Mouse (Mus musculus): ENCODE measurements around the gene Tiam1.

The Tiam1 gene

DNA sequence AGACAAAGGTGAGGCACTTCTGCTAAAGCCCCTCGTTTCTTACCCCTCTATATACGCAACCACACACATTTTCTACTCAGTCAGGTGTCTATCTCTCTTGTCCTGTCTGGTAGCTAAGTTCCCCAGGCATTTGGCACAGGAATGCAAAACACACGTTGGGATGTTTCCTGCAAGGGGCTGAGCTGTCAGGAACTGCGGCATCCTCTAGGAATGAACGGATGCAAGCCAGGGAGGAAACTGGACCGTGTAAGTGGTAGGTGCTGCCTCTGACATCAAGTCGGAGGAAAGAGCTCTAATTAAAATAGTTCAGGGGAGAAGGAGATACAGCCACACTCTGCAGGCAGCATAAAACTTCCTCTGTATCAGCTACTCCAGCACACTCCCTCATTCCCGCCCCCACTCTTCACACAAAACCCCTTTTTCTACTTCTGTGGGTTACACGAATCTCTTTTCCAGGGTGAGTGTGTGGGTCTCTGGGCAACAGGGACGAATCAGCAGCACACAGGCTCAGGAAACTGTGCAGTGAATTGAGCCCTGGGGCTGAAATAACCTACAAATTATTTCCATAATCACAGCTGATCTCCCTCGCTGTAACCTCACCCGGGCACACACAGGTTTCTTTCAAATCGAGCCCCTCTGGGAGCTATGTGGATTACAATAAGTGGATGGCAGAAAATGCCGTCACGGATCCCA lies 269.4 kb downstream of the Tiam1 start:
- no peak for DNase-seq

- no peak for DNase-seq
These were observed 271.3 kb downstream of the Tiam1 start for GRCm38 (mm10) chr16:89872011-89872942.

DNA sequence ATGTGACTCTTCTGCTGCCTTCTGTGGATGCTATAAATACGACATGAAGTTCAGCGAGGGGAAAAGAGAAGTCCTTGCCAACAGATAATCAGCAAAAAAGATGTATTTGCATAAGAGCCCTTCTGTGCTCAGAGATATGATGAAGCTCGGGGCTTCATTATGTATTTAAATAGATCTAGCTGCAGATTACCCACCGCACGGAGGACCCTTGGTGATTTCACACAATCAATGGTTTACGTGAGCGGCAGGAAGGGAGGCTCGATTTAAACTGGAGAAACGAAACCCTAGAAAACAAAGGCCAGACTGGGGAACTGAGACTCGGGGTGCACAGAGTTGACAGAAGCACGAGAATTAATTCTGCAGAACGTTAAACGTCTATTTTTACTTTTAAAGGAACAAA lies 272.2 kb downstream of the Tiam1 start:
- no peak for DNase-seq

GRCm38 (mm10) chr16:89870059-89870458 lies 273.5 kb downstream of the Tiam1 start:
- DNase-seq, result no peak

DNA sequence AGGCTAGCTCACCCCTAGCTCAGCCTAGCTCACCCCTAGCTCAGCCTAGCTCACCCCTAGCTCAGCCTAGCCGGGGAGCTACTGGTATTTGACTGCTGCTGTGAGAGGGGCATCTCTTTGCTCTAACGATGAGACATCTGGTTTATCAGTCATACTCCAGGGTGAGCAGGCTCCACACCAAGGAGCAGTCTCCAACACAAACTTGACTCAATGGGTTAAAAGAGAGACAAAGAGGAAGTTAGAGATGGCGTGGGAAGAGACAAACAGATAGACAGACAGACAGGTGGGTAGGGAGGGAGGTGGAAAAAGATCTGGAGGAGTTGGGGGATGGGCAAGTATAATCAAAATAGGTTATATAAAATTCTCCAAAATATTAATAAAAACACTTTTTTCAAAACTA lies 275.1 kb downstream of the Tiam1 start:
- DNase-seq, result no peak

DNA sequence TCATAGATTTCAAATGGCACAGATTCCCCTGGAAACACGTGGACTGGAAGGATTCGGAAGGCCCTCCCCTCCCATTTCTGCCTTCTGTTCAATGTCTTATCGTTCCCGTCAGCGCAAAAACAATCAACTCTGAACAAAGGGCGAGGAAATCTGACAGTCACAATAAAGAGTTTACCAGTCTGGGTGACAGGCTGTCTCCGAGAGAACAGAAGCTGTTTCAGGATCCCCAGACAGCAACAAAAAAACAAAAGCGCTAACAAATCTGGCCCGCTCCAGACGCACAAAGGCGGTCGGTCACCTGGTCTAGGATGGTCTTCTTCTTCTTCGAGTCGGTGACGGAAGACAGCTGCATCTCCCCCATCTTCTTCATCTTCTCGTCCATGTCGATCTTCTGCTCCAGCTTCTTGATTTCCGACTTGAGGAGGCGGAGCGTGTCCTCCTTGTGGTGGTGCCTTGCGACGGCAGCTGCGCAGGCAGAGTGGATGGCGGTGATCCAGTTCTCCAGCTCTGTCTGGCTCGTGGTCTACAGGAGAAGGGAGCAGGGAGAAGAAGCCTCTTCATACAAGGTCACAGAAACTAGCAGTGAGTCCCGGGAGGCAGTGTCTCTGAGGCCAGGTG lies 276.2 kb downstream of the Tiam1 start:
- DNase-seq, result no peak

GRCm38 (mm10) chr16:89865136-89865535 lies 278.4 kb downstream of the Tiam1 start:
- peak; percentile 54 to 64 for DNase-seq

- no peak for DNase-seq
These were observed 278.9 kb downstream of the Tiam1 start for GRCm38 (mm10) chr16:89864710-89865109.

DNA sequence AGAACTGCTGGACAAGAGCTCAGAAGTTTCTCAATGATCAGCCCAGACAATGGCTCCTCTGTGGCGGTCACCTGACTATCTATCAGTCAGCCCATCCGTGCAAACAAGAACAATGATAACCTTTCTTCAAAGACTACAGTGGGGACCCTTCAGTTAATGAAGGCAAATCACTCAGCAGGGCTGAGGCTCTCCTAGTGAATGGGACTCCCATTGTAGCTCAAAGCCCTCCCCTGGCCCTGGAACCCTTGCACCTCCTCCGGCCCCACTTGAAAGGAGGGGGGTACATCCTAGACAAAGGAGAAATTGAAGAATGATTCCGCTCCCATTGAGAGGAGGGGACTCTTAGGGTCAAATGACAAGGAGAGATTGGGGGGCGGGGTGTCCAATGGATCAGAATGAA lies 280.3 kb downstream of the Tiam1 start:
- no peak for DNase-seq

- no peak for DNase-seq
These were observed 282.0 kb downstream of the Tiam1 start for GRCm38 (mm10) chr16:89861531-89861930.

DNA sequence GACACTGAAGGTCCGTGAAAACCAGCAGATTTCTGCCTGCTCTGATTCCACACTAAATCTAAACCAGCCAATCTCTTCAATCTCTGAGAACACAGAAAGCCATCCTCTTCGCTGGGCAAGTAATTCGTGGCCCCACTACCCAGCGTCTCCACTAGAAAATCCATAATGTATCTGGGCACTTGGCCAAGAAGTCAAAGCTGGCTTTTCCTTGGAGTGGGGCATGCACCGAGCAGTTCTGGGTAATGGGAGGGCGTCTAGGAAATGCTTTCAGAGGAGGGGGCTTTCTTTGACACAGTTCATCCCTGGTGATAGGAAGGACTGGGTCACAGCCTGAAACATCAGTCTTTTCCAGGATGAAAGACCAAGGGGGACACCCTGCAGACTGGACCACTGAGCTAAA lies 282.9 kb downstream of the Tiam1 start:
- DNase-seq, result no peak

DNA sequence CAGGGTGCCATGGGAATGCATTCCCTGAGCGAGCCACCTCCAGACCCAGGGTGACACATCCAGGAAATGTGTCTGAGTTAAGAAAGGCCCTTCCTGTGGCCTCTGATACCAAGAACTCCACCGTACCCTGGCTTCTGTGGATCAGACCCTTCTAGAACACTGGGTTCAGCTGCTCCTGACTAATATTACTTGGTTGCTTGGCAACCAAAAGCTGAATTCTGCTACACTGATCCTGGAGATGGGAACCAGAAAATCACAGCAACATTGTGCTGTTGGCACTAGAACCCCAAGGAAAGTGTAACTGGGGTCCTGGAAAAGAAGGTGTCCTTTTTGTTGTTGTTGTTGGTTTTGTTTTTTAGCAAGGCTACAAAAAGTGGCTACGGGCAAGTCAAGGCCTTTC lies 285.9 kb downstream of the Tiam1 start:
- no peak for DNase-seq

DNA sequence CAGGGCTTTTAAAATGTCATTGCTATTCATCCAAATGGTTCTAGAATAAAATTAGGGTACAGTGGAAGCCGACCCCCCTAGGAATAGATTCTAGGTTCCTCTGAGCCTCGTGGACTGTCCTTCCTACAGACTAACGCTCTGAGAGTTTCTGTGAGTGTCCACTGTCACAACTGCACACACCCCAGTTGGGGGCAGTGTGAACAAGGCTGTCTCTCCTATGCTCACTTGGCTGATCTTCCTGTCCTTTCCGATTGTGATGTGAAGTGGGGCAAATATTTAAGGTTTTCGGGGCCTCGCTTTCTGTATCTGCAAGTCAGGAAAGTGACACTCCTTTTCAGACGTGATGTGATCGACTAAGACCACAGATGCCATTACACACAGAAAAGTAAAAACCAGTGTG lies 288.8 kb downstream of the Tiam1 start:
- DNase-seq, result no peak

GRCm38 (mm10) chr16:89851333-89851732 lies 292.2 kb downstream of the Tiam1 start:
- DNase-seq, result no peak

GRCm38 (mm10) chr16:89848651-89849597 lies 294.6 kb downstream of the Tiam1 start:
- no peak for DNase-seq

- no peak for DNase-seq
These were observed 295.4 kb downstream of the Tiam1 start for GRCm38 (mm10) chr16:89848179-89848578.

GRCm38 (mm10) chr16:89845461-89845860 lies 298.1 kb downstream of the Tiam1 start:
- DNase-seq, result peak; percentile 43 to 49

- peak; percentile 55 to 73 for DNase-seq
These were observed 299.0 kb downstream of the Tiam1 start for GRCm38 (mm10) chr16:89844580-89844979.

GRCm38 (mm10) chr16:89841894-89842293 lies 301.7 kb downstream of the Tiam1 start:
- DNase-seq, result no peak

GRCm38 (mm10) chr16:89840361-89840760 lies 303.2 kb downstream of the Tiam1 start:
- DNase-seq, result no peak

- DNase-seq, result peak in 1 of 2 experiments; percentile 42
These were observed 303.7 kb downstream of the Tiam1 start for GRCm38 (mm10) chr16:89839829-89840228.

DNA sequence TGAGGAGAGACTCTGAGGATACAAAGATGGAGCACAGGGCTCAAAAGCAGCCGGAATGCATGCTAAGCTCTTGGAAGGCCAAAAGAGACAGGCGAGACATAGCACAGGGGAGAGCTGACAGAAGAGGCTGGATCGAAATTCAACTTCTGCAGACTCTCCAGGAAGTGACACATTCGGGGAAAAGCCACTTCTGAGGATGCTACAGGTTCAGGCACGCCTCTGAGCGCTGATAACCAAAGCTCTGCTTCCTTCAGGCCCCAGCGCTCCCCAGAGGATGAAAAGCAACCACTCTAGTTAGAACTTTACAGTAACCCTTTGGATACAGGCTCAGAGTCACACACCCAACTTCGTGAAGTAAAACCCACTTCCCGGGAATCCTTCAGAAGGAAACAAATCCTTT lies 306.5 kb downstream of the Tiam1 start:
- DNase-seq, result no peak
